Mouse (Mus musculus): Measurements from ENCODE around the gene March9.
"Not testable (repeated sequence)": the region's sequence is repeated elsewhere in the genome, so short reads cannot be mapped to it uniquely, and the experiment has no call there.

March9 gene

DNA sequence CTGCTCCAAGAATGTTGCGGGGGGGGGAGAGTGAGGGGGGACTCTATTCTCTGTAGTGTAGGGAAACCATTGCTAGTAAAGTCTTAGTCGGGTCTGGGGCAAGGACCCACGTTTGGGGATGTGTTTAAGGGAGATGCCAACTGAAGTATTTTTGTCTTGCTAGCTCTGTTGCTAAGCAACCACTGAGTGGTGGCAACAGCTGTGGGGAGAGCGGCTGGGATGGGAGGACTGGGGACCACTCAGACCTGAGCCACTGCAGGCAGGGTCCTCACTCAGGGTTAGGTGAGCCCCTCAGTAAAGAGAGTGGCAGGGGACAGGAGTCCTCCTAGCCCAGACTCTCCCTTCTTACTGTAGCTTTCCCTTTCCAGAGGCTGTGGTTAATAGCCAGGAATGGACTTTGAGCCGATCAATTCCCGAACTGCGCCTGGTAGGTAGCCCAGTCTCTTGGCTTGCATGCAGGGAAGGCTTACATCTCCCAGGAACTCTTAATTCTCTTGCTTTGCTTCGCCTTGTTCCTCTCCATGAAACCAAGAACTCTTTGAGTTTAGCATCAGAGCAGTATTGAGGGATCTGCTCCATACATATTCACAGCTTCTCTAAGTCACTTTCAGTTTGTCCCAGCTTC is 22.1 kb upstream of the March9 start:
- in situ Hi-C loops (cut with MboI; ENCODE audit: low pct_unique_long_range_greater_than_20kb in 1 of 2, low sequenced_read_pairs in 2 of 2, unreplicated experiment in 1 of 2), result no loop called here

DNA sequence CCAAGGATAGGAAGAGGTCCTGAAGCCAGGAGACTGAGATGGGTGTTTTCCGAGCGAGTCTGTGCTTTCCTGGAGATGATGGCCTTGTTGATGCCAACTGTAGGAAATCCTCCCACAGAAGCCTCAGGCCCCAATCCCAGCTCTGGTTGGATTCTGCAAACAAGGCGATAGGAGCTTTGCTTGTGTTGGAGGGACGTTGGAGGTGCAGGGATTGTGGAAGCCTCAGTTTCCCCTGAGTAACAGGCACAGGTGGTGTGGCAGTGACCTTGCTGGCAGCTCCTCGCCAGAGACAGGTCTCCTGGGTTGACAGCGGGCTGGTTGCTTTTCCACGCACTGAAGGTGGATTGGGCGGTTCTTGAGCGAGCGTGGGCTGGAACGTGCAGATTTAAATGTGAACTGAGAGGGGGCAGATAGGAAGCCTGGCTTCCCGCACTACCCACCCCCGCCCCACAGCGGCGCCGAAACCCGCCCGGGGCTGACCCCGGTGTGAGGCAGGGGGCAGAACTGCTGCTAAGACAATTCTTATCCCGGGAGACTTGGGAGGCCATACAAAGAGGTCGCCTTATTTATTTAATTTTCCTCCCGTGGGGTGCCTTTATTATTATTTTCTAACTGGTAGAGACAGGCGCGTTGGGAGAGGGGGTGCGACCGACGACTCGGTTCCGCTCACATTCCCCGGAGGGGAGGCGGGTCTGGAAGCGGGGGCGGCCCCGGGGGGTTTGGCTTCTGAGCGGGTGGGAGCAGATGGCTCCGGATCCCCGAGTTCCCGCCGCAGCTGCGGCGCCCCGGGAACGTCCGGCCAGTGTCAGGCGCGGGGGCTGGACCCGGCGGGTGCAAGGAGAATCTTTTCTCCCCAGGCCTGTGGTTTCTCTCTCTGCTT is 21.2 kb upstream of the March9 start:
- in situ Hi-C loops (cut with MboI; ENCODE audit: low pct_unique_long_range_greater_than_20kb in 1 of 2, low sequenced_read_pairs in 2 of 2, unreplicated experiment in 1 of 2), result no loop called here

DNA sequence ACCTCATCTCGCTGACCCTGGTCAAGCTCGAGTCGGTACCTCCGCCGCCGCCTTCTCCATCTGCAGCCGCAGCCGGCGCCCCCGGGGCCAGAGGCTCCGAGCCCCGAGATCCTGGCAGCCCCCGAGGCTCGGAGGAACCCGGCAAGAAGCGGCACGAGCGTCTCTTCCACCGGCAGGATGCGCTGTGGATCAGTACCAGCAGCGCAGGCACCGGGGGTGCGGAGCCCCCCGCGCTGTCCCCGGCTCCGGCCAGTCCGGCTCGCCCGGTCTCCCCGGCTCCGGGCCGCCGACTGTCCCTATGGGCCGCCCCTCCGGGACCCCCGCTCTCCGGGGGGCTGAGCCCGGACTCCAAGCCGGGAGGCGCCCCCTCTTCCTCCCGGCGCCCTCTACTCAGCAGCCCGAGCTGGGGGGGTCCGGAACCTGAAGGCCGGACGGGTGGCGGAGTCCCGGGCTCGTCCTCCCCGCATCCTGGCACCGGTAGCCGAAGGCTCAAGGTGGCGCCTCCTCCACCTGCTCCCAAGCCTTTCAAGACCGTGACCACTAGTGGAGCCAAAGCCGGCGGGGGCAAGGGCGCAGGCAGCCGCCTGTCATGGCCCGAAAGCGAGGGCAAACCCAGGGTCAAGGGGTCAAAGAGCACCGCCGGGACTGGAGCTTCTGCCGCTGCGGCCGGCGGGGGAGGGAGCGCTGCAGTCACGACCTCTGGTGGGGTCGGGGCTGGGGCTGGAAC is 19.8 kb upstream of the March9 start:
- in situ Hi-C loops (cut with MboI; ENCODE audit: low pct_unique_long_range_greater_than_20kb in 1 of 2, low sequenced_read_pairs in 2 of 2, unreplicated experiment in 1 of 2), result no loop called here

DNA sequence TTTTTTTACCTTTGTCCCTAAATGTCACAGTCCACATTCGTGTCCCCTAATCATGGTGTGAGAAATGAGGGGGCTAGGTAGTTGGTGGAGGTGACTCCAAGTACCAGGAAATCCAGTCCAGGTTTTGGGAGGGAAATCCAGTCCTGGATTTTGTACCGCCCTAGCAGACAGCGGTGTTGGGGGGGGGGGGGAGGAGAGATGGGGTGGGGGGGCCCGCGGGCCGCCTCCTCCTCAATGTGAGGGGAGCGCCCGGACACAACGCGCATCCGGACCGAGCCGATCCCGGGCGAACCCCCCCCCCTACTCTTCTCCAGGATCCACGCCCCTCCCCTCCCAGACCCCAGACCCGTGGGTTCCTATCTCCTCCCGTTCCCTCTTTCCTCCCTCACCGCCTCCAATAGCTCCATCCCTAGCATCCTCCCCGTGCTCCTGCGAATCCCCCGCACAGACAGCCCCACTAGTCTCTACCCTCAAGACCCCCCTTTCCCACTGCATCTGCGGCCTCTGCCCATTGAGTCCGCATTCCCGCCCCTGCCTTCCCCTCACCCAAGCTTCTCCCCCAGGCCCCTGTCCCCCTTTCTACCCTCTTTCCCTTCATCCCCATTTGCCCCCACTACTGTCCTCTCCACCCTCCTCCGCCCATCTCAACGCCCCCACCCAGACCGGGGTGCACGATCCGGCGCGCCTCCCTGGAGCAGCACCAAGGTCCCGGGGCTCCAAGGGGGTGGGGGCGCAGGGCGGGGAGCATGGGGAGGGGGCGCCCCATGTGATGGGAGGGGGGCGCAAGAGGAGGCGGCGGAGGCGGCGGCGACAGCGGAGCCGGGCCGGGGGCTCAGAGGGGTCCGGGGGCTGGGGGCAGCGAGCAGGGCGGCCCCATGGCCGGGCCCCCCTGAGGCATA is 18.9 kb upstream of the March9 start:
- in situ Hi-C loops (cut with MboI; ENCODE audit: low pct_unique_long_range_greater_than_20kb in 1 of 2, low sequenced_read_pairs in 2 of 2, unreplicated experiment in 1 of 2), result no loop called here

DNA sequence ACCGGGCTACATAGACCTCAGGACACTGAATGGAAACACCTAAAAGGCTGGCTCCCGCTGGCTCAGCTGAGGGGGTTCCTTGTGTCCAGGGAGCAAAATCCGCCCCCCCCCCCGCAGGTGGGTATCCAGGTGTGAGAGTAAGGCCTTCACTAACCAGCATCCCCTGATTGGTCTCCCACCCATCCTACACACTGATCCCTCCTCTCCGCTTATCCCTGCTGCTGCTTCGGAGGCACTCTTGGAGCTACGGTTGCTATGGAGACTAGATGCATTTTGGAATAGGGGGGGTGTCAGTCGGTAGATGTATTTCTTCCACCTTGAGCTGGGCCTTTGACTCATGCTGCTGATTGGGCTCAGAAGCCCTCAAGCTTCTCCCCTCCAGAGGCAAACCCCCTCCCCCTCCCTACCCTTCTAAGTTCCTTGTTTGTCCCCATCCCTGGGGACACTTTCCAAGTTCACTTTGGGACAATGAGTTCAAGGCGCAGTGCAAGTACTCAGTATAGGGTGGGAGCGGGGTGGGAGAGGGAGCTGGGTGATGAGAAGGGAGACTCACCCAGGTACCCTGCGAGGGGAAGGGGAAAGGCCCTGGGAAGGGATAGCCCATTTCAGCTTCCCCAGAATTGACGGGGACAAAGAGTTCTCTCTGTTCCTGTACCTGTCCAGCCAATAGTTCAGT is 18.2 kb upstream of the March9 start:
- in situ Hi-C loops (cut with MboI; ENCODE audit: low pct_unique_long_range_greater_than_20kb in 1 of 2, low sequenced_read_pairs in 2 of 2, unreplicated experiment in 1 of 2), result no loop called here

DNA sequence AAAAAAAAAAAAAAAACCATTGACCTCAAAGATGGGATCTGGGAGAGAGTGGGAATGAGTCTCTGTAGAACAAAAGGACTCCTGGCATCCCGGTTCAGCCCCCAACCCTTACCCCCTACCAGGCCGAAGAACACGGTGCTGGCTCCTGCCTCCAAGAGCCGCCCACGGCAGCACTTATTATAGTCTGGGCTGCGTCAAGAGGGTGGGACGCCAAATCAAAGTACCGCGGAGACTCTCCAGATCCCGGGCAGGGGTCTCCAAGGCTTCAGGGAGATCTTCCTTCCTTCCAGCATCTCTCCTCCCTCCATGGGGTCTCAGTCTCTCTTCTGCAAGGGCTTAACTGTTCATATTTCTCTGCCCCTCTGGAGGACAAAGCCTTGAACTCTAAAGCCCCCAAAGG is 17.5 kb upstream of the March9 start:
- in situ Hi-C loops (cut with MboI; ENCODE audit: low pct_unique_long_range_greater_than_20kb in 1 of 2, low sequenced_read_pairs in 2 of 2, unreplicated experiment in 1 of 2), result no loop called here

DNA sequence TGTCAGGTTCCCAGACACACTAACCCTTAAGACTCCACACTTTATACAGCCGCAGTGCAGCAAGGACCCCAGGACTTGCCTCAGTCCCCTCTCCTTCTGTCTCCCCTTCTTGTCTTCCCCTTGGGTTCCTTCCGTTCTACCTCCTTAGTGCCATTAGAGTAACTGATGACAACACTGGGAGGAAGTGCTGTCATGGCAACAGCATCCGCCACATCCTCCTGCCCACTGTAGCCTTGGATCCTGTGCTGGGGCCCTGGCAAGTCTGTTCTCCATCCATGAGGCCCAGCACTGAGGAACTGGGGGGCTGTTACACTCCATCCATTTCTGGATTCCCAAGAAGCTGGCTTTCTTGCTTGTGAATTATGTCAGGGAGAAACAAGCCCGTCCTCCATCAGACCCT is 16.1 kb upstream of the March9 start:
- in situ Hi-C loops (cut with MboI; ENCODE audit: low pct_unique_long_range_greater_than_20kb in 1 of 2, low sequenced_read_pairs in 2 of 2, unreplicated experiment in 1 of 2), result no loop called here

DNA sequence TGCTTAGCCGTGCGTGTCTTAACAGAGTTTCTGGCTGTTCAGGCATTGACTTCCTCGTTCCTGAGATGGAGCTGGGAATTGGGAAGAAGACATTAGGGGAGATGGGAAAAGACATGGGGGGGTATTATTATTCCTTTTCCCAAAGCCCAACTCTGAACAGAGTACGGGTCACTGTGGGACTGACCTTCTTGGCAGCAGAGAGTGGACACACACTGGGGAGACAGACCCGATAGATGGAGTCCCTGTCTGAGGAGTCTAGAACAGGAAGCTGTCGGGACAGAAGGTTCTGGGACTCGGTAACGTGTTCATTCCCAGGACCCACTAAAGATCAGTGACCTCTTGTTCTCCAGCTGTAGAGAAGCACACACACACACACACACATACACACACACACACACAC is 15.7 kb upstream of the March9 start:
- in situ Hi-C loops (cut with MboI; ENCODE audit: low pct_unique_long_range_greater_than_20kb in 1 of 2, low sequenced_read_pairs in 2 of 2, unreplicated experiment in 1 of 2), result no loop called here

DNA sequence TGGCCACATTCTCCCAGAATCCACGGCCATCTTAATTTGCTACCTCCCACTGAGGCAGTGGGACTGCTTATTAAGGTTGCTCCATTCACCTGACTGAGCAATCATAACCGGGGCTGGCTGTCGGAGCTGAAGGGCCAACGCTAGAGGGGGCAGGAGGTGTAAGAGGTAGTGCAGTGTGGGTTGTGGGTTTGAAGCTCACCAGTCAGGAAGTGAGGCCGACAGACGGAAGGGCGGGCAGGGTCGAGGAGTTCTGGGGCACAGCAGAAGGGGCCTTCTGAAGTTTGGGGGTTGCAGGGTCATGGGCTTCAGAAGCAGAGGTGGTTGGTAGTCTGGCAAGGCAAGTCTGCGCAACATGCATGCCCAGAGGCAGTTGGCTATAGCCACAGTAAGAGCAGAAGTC is 15.1 kb upstream of the March9 start, which contains the start of gene Agap2:
Gene Agap2 (plus strand): TSS at position 205 of the 400 bp plus-strand sequence.
- in situ Hi-C loops (cut with MboI; ENCODE audit: low pct_unique_long_range_greater_than_20kb in 1 of 2, low sequenced_read_pairs in 2 of 2, unreplicated experiment in 1 of 2), result no loop called here

DNA sequence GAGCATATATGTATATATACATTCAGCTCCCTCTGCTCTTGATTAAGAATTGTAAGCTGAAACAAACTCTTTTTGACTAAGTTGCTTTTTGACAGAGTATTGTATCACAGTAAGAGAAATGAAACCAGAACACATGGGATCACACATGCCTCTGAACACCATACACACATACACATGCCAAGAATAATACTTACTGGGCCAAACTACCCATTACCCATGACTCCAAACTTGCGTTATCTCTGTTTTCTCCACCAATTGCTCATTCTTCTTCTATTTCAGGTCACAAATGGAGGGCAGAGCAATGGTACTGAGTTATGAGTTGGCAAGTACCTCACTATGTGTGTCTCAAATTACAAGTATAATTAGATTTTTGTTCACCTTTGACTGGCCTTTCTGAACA is 14.0 kb upstream of the March9 start:
- in situ Hi-C loops (cut with MboI; ENCODE audit: low pct_unique_long_range_greater_than_20kb in 1 of 2, low sequenced_read_pairs in 2 of 2, unreplicated experiment in 1 of 2), result no loop called here

DNA sequence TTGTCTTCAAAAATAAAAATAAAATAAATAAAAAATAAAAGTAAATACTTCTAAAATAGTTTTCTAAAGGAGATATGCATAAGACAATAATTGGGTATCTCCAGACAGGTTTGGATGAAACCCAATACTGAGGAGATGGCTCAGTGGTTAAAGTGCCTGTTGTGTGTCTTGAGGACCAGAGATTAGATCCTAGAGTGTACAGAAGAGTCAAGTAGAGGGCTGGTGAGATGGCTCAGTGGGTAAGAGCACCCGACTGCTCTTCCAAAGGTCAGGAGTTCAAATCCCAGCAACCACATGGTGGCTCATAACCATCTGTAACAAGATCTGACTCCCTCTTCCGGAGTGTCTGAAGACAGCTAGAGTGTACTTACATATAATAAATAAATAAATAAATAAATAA is 13.0 kb upstream of the March9 start:
- in situ Hi-C loops (cut with MboI; ENCODE audit: low pct_unique_long_range_greater_than_20kb in 1 of 2, low sequenced_read_pairs in 2 of 2, unreplicated experiment in 1 of 2), result not testable (repeated sequence)

DNA sequence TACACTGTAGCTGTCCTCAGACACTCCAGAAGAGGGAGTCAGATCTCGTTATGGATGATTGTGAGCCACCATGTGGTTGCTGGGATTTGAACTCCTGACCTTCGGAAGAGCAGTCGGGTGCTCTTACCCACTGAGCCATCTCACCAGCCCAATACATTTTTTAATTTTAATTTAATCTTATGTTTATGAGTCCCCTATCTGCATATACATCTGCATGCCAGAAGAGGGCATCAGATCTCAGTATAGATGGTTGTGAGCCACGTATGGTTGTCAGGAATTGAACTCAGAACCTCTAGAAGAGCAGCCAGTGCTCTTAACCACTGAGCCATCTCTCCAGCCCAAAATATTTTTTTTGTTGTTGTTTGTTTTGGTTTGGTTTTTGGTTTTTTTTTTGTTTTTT is 12.3 kb upstream of the March9 start:
- in situ Hi-C loops (cut with MboI; ENCODE audit: low pct_unique_long_range_greater_than_20kb in 1 of 2, low sequenced_read_pairs in 2 of 2, unreplicated experiment in 1 of 2), result not testable (repeated sequence)

DNA sequence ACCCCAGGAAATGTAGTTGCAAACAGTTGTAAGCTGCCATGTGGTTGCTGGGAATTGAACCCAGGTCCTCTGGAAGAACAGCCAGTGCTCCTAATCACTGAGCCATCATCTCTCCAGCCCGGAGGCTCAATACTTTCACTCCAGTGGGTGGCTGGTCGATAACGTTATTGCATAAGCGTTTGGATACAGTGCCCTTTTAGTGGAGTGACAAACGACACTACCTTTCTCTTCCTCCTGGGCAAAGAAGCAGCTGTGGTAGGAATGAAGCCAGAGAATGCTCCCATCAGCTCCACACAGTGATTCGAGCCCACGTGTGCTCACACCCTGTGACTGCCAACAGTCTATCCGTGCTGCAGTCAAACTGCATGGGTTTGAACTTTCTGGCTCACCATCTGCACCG is 11.2 kb upstream of the March9 start:
- in situ Hi-C loops (cut with MboI; ENCODE audit: low pct_unique_long_range_greater_than_20kb in 1 of 2, low sequenced_read_pairs in 2 of 2, unreplicated experiment in 1 of 2), result no loop called here

DNA sequence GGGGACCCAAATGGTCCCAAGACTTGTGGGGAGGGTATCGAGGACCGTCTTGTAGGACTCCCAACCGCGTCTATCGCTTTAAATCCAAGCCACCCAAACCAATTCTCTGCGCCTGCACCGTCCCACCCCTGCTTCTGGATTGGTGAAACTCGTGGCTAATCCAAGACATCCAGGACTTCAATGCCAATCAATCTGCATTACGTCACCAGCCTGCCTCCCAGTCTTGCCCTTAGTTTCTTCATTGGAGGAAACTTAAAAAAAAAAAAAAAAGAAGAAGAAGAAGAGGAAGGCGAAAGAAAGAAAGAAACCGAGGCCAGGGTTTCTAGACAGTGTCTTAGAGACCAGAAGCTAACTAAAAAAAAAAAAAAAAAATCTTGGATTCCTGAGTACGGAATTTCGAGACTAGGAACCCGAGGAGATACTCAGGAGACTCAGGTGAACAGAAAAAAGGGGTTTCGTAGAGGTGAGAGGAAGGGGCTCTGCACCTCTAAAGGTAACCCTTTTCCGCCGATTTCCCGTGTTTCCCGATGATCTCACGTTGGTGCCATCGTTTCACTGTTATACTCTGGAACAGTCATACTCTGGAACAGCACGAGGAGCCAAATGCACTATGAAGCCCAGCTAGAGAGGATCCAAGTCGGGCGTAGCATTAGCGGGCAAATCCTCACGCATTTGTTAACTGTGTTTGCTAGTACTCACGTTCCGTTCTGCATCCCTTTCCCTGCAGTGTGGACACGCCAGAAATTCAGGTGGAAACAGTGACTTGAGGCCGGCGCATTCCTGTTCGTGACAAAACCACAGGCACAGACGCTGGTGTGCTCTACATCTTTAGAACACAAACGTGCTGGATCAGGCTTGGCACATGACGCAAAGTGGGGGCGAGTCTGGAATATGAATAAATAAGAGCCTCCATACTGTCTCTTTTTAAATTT is 10.5 kb upstream of the March9 start, which contains the start of gene Tspan31:
Gene Tspan31 (minus strand): TSS at position 75 of the 932 bp plus-strand sequence.
- in situ Hi-C loops (cut with MboI; ENCODE audit: low pct_unique_long_range_greater_than_20kb in 1 of 2, low sequenced_read_pairs in 2 of 2, unreplicated experiment in 1 of 2), result no loop called here

DNA sequence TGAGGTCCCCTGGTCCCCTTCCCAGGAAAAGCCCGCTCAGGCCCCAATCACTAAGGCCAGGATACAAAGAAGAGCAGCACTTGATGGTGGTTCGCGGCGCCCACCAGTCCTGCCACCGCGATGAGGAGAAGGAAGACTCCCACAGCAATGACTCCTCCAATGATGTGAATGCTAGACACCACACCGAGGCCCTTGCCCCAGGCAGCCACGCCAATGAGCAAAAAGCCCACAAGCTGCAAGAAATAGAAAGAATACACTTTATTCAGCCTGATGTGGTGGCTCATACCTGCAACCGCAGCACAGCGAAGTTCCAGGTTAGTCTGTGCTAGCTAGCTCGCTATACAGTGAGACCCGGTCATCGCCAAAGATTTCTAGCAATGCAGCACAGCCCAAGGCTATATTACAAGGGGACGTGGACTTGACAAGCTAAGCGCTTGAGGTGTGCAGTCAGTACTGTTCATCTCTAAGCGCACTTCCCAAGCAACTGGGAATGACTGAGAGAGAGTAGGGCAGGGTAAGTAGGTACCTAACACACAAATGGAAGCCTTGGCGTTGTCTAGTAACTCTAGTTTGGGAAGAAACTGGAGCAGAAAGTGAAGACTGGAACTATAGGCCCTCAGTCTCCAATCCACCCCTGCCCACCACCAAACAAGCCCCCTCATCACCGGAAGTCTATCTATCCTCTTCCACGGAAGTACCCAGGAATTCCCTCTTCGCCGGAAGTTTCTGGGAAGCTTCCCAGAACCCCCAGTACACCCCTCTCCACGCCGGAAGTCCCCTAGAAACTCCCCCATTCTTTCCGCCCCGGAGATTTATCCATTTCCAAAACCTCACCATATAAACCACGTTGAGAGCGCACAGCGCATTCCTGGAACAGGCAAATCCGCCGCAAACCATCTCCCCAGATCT is 9.6 kb upstream of the March9 start:
- in situ Hi-C loops (cut with MboI; ENCODE audit: low pct_unique_long_range_greater_than_20kb in 1 of 2, low sequenced_read_pairs in 2 of 2, unreplicated experiment in 1 of 2), result no loop called here
